Mouse (Mus musculus): ENCODE measurements at regions not wholly inside any gene's neighbourhood (a gene's known extent, or its start where the extent isn't known, plus 50 kb on each side); places are given as distances from the start of the nearest gene placed in this dataset.
"Not testable (repeated sequence)": the region's sequence is repeated elsewhere in the genome, so short reads cannot be mapped to it uniquely, and the experiment has no call there.

DNA sequence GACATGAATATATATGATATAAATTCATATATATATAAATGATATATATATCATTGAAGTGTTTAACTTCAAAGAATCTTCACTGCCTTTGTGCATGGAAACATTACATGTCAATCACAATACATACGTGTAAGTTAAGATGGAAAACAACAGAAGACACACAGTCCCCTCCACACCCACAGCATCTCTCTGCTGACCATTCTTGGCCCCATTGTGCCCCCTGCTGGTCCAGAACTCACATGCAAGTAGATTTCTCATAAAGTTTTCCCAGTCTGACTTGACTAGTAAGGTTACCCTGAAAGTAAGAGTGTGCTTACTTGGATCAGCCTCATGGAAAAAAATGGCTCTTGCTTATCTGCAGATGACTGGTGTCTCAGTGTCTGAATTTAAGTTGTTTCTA lies 926.3 kb upstream of the Zfp386 start:
- DNase-seq (ENCODE audit: low read depth, low spot score), result no peak

DNA sequence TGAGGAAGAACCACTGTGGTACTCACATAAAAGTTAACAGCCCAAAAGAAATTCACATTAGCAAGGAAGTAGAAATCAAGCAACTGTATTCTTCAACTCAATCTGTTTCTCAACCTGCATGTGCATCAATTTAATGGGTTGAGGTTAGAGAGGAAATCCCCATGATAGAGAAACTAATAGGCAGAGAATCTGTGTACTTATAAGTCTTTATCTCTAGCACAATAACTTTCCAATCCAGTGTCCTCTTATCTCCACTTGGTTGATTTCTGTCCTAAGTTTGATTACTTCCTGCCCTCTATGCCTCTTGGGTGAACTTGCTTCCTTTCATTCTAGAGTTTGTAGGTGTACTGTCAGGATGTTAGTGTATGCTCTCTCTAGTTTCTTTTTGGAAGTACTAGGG lies 925.6 kb upstream of the Zfp386 start:
- DNase-seq (ENCODE audit: low read depth, low spot score), result no peak

DNA sequence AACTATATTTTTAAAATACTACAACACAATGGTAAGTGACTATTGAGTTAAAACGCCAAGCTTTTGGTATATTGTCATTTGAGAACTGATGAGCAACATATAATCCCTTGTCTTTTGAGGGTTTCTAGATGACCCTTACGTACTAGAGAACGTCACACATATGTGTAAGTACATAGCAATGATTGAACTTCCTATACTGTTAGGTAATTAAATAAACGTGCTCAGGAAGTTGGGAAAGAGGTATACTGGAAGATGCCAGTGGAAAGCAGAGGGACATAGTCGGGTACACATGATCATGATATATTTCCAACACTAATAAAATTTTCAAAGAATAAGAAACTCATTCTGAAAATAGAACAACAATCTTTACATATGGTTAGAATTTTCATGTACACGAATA lies 914.6 kb upstream of the Zfp386 start:
- DNase-seq (ENCODE audit: low read depth, low spot score), result not testable (repeated sequence)

DNA sequence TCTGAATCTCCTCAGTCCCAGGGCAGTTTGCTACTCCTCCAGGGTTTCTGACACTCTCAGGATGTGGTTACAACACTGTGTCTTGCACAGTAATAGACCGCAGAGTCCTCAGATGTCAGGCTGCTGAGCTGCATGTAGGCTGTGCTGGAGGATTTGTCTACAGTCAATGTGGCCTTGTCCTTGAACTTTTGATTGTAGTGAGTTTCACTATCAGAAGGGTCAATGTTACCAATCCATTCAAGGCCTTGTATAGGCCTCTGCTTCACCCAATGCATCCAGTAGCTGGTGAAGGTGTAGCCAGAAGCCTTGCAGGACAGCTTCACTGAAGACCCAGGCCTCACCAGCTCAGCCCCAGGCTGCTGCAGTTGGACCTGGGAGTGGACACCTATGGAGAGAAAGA lies 902.1 kb upstream of the Zfp386 start:
- not testable (repeated sequence) for DNase-seq (ENCODE audit: low read depth, low spot score)

DNA sequence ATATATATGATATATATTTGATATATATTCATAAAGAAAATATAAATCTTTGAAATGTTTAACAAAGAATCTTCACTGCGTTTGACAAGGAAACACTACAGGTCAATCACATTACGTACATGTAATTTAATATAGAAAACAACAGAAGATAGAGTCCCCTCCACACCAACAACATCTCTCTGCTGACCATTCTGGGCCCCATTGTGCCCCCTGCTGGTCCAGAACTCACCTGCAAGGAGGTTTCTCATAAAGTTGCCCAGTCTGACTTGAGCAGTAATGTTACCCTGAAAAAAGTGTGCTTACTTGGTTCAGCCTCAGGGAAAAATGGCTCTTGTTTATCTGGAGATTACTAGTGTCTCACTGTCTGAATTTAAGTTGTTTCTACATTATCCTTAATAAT lies 901.1 kb upstream of the Zfp386 start:
- not testable (repeated sequence) for DNase-seq (ENCODE audit: low read depth, low spot score)

DNA sequence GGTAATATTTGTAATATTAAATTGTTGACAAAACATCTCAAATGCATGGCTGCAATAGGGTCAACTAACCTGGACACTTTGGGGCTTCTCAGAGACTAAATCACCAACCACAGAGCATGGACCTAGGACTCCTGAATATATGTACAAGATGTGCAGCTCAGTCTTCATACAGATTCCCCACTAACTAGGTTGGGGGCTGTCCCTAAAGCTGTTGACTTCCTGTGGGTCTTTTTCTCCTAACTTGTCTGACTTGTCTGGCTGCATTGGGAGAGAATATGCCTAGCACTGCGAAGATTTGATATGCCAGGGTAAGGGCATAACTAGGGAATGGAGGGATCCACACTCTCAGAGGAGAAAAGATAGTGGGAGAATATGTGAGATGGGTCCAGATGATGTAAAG lies 895.6 kb upstream of the Zfp386 start:
- DNase-seq (ENCODE audit: low read depth, low spot score), result not testable (repeated sequence)

DNA sequence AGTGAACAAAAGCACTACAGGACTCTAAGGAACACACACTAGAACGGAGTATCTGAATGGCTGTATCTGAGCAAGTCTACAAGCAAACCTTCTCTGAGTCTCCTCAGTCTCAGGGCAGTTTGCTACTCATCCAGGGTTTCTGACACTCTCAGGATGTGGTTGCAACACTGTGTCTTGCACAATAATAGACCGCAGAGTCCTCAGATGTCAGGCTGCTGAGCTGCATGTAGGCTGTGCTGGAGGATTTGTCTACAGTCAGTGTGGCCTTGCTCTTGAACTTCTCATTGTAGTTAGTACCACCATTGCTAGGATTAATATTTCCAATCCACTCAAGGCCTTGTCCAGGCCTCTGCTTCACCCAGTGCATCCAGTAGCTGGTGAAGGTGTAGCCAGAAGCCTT lies 889.3 kb upstream of the Zfp386 start:
- not testable (repeated sequence) for DNase-seq (ENCODE audit: low read depth, low spot score)

DNA sequence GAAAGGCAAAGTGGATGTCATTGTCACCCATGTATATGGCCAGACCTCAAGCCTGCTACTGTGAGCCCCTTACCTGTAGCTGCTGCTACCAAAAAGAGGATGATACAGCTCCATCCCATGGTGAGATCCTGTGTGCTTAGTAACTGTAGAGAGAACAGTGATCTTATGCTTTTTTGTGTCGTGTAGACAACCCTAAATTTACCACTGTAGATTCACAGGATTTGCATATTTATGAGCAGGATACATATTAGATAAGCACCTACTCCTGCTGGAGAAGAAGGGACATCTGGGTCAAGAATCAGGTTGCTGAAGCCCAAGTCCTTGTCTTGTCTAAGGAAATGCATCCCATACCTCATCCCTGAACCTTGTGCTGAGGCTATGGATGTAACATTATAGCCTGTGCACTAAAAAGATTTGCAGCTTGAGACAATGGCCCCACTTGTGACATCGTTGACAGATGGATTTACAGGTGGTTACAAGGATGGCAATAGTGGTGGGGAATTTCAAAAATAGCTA lies 888.7 kb upstream of the Zfp386 start:
- not testable (repeated sequence) for DNase-seq (ENCODE audit: low read depth, low spot score)

DNA sequence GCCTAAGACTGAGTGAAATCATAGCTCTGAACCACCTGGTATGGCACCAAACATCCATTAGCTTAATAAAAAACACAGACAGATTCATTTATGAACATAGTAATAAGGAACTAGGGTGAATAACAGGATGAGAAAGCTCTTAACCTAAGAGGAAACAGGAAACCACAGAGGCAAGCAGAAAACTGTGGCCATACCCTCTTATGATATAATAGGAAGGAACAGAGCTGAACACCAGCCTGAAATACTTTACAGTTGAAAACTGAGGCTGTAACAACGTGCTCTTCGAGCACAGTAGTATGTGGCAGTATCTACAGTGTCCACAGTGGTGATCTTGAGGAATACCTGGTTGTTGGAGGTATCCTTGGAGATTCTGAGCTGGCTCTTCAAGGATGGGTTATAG lies 882.0 kb upstream of the Zfp386 start:
- not testable (repeated sequence) for DNase-seq (ENCODE audit: low read depth, low spot score)

DNA sequence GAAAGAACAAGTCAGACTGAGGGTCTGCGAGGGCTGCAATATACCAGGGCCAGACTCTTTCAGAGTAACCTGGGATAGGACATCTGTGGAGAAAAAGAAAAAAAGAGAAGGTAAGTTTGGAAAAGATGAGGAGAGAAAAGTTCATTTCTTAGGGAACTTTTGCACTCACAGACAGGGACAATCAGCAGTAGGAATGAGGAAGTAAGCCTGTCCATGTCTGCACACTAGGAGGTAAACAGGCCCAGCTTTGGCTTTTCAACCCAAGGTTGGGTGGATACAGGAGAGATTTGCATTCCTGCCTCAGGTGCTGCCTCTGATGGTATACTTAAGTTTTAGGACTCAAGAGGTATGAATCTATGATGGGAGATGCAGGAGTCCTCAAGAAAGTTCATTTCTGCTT lies 881.5 kb upstream of the Zfp386 start:
- DNase-seq (ENCODE audit: low read depth, low spot score), result not testable (repeated sequence)

DNA sequence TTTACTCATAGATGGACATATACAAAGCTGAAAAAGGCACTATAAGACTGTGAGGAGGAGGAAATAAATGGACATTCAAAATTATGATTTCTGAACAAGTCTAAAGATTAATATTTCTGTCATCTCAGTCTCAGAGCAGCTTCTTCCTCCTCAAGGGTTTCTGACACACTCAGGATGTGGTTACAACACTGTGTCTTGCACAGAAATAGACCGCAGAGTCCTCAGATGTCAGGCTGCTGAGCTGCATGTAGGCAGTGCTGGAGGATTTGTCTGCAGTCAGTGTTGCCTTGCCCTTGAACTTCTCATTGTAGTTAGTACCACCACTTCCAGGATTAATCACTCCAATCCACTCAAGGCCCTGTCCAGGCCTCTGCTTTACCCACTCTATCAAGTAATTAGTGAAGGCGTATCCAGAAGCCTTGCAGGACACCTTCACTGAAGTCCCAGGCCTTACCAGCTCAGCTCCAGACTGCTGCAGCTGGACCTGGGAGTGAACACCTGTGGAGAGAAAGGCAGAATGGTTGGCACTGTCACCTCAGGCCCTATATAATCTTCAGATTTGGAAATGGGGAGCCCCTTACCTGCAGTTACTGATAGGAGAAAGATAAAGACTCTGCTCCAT lies 853.9 kb upstream of the Zfp386 start:
- DNase-seq (ENCODE audit: low read depth, low spot score), result no peak

DNA sequence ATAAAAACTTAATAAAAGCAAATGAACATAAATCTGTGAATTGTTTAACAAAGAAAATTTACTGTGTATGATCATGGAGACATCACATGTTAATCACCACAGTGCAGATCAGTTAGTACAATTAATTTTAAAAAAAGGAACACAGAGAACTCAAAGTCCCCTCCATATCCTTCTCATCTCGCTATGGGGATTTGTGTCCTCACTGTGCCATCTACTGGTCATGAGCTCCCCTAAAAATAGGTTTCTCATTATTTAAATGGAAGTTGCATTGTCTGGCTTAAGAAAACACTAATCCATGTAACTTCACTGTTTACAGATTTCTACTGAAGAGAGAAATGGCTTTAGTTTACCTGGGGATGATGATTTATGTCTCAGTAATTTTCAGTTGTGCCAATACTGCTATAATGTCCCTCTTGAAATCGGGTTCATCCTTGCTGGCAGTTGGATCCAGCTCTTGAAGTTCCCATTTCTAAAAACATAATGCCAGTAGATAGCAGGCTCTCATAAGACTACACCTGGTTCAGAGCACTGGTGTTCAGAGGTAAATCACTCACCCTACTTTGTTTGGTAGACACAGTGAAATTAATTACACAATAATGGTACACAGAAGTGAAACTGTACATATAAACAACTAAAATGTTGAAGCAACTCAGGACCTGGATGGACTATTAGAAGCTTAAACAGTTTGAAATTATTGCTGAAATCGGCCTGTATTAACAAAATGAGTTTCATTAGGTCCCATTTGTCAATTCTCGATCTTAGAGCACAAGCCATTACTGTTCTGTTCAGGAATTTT lies 850.0 kb upstream of the Zfp386 start:
- DNase-seq (ENCODE audit: low read depth, low spot score), result no peak

DNA sequence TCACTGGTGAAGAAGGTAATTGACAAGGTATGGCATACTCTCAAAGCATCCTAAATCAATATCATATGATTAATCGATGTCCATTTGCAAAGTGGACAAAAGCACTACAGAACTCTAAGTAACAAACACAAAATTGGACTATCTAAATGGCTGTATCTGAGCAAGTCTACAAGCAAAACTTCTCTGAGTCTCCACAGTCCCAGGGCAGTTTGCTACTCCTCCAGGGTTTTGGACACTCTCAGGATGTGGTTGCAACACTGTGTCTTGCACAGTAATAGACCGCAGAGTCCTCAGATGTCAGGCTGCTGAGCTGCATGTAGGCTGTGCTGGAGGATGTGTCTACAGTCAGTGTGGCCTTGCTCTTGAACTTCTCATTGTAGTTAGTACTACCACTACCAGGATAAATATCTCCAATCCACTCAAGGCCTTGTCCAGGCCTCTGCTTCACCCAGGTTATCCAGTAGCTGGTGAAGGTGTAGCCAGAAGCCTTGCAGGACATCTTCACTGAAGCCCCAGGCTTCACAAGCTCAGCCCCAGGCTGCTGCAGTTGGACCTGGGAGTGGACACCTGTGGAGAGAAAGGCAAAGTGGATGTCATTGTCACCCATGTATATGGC lies 839.6 kb upstream of the Zfp386 start:
- DNase-seq (ENCODE audit: low read depth, low spot score), result not testable (repeated sequence)

DNA sequence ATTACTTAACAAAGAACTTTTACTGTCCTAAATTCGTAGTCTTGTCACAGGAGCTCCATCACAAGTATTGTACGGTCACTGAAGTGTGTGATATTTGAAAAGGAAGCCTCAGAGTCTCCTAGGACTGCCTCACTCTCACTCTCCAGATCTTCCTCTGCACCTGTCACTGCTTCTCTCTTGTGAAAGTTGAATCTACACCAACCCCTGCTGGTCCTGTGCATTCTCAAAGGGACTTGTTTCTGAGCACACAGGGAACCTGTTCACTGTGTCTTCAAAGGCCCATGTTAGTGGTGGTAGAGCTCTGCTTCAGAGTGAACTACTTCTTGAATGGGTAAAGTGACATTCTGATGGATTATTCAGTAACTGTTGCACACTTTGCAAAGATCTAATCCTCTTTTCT lies 824.9 kb upstream of the Zfp386 start:
- DNase-seq (ENCODE audit: low read depth, low spot score), result no peak

DNA sequence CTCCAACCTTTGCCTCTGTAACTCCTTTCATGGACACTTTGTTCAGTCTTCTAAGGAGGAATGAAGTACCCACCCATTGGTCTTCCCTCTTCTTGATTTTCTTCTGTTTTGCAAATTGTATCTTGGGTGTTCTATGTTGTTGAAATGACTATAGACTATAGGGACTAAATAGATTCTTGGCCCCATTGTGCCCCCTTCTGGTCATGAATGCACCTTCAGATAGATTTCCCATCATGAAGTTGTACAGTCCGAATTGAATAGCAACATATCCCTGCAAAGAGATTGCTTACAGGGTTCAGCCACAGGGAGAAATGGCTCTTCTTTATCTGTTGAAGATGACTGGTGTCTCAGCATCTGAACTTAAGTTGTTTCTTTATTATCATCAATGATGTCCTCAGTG lies 817.6 kb upstream of the Zfp386 start:
- no peak for DNase-seq (ENCODE audit: low read depth, low spot score)

DNA sequence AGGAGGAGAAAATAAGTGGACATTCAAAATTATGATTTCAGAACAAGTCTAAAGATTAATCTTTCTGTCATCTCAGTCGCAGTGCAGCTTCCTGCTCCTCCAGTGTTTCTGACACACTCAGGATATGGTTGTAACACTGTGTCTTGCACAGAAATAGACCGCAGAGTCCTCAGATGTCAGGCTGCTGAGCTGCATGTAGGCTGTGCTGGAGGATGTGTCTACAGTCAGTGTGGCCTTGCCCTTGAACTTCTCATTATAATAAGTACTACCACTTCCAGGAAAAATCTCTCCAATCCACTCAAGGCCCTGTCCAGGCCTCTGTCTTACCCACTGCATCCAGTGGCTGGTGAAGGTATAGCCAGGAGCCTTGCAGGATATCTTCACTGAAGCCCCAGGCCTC lies 804.9 kb upstream of the Zfp386 start:
- DNase-seq (ENCODE audit: low read depth, low spot score), result not testable (repeated sequence)

DNA sequence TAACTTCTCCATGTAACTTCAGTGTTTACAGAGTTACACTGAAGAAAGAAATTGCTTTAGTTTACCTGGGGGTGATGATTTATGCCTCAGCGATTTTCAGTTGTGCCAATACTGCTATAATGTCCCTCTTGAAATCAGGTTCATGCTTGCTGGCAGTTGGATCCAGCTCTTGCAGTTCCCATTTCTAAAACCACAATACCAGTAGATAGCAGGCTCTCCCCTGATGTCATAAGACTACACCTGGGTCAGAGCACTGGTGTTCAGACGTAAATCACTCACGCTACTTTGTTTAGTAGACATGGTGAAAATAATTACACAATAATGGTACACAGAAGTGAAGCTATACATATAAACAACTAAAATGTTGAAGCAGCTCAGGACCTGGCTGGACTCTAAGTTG lies 800.2 kb upstream of the Zfp386 start:
- not testable (repeated sequence) for DNase-seq (ENCODE audit: low read depth, low spot score)

DNA sequence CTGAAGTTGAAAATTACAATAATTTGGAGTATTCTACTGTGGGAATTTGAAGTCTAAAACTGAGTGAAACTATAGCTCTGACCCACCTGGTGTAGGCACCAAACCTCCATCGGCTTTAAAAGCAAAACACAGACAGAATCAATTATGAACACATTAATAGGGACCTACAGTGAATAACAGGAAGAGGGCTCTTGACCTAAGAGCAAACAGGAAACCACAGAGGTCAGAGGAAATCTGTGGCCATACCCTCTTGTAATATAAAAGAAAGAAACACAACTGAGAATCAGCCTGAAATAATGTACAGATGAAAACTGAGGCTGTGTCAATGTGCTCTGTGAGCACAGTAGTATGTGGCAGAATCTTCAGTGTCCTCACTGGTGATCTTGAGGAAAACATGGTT lies 789.7 kb upstream of the Zfp386 start:
- DNase-seq (ENCODE audit: low read depth, low spot score), result no peak

DNA sequence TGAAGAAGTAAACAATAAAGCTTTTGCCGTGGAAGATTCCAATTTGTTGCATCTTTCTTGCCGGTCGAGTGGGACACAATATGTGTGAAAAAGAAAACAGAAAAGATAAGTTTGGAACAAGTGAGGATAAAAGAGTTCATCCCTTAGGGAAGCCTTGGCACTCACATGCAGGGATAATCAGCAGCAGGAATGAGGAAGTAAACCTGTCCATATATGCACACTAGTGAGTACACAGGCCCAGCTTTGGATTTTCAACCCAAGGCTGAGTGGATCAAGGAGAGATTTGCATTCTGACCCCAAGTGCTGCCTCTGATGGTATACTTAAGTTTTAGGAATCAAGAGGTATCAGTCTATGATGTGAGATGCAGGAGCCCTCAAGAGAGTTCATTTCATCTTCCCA lies 788.8 kb upstream of the Zfp386 start:
- no peak for DNase-seq (ENCODE audit: low read depth, low spot score)

DNA sequence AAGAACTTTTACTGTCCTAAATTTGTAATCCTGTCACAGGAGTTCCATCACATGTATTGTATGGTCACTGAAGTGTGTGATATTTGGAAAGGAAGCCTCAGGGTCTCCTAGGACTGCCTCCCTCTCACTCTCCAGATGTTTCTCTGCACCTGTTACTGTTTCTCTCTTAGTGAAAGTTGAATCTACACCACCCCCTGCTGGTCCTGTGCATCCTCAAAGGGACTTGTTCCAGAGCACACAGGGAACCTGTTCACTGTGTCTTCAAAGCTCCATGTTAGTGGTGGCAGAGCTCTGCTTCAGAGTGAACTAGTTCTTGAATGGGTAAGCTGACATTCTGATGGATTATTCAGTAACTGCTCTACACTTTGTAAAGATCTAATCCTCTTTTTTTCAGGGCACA lies 785.1 kb upstream of the Zfp386 start:
- DNase-seq (ENCODE audit: low read depth, low spot score), result not testable (repeated sequence)

DNA sequence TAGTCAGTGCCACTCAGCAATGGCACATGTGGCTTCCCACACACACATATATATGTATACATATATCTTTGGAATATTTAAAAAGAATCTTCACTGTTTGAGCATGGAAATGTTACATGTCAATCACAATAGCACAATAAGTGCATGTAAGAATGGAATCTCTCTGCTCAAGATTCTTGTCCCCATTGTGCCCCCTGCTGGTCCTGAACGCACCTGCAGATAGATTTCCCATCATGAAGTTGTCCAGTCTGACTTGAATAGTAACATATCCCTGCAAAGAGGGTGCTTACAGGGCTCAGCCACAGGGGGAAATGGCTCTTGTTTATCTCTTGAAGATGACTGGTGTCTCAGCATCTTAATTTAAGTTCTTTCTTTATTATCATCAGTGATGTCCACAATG lies 770.8 kb upstream of the Zfp386 start:
- DNase-seq (ENCODE audit: low read depth, low spot score), result not testable (repeated sequence)

DNA sequence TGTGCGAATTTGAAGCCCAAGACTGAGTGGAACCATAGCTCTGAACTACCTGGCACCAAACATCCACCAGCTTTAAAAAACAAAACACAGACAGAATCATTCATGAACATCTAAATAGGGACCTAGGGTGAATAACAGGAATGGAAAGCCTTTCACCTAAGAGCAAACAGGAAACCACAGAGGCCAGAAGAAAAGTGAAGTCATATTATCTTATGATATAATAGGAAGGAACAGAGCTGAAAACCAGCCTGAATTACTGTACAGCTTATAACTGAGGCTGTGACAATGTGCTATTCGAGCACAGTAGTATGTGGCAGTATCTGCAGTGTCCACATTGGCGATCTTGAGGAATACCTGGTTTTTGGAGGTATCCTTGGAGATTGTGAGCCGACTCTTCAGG lies 753.8 kb upstream of the Zfp386 start:
- DNase-seq (ENCODE audit: low read depth, low spot score), result not testable (repeated sequence)

DNA sequence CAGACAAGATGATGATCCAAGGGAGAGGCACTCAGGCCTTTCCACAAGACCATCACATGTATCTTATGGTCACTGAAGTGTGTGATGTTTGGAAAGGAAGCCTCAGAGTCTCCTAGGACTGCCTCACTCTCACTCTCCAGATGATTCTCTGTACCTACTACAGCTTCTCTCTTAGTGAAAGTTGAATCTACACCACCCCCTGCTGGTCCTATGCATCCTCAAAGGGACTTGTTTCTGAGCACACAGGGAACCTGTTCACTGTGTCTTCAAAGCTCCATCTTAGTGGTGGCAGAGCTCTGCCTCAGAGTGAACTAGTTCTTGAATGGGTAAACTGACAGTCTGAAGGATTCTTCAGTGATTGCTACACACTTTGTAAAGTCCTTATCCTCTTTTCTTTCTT lies 749.5 kb upstream of the Zfp386 start:
- not testable (repeated sequence) for DNase-seq (ENCODE audit: low read depth, low spot score)
